Mouse (Mus musculus) stomach, postnatal 0 days (tissue): Measurements from ENCODE around the gene Gzmg.

Experiments used
- CTCF ChIP-seq: IDR thresholded peaks from 2 replicates; pipeline ENCODE4 v1.5.1; 2016; ENCODE audit warnings: antibody characterized with exemption, low read depth, mild to moderate bottlenecking, moderate library complexity
- EP300 ChIP-seq: optimal IDR thresholded peaks from 2 replicates; pipeline ENCODE3; 2016; ENCODE audit warnings: antibody characterized with exemption

- TF ChIP-seq CTCF (no peak), EP300 (no peak)
These were observed 2.7 kb upstream of the Gzmg start for GRCm38 (mm10) chr14:56162109-56162508.
